Mouse (Mus musculus) hindbrain, embryonic 13.5 days (tissue): ENCODE data around the gene Tbc1d19. TPM values are rescaled to one million over a fixed set of nuclear protein-coding genes. Genes with fewer than 3 reads are reported as not detected.

Experiments
- ATAC-seq: fragments of 200-750 bp; cut with Nextera tagmentation; 2 replicates; pipeline ENCODE4 v1.8.0; 2017; ENCODE audit warnings: moderate TSS enrichment; ENCODE audit not compliant: low FRiP score
- H3K27ac ChIP-seq: fragments of 300-500 bp; sonication (generic); 2 replicates; pipeline ENCODE4 v1.5.1; 2015; ENCODE audit warnings: inconsistent platforms, mild to moderate bottlenecking, moderate library complexity
- H3K27me3 ChIP-seq: fragments of 300-500 bp; sonication (generic); 2 replicates; pipeline ENCODE4 v1.6.1; 2015; ENCODE audit warnings: mild to moderate bottlenecking, inconsistent platforms
- H3K36me3 ChIP-seq: fragments of 300-500 bp; sonication (generic); 2 replicates; pipeline ENCODE4 v1.6.1; 2015; ENCODE audit warnings: mild to moderate bottlenecking, inconsistent platforms
- H3K4me1 ChIP-seq: fragments of 300-500 bp; sonication (generic); replicated peaks from 2 replicates; pipeline ENCODE4 v1.6.1; 2015; ENCODE audit warnings: inconsistent platforms
- H3K4me2 ChIP-seq: fragments of 300-500 bp; sonication (generic); 2 replicates; pipeline ENCODE4 v1.6.1; 2015; ENCODE audit warnings: inconsistent platforms, mild to moderate bottlenecking, moderate library complexity
- H3K4me3 ChIP-seq: fragments of 300-500 bp; sonication (generic); 2 replicates; pipeline ENCODE4 v1.5.1; 2015; ENCODE audit warnings: mild to moderate bottlenecking, inconsistent platforms
- H3K9ac ChIP-seq: fragments of 300-500 bp; sonication (generic); 2 replicates; pipeline ENCODE4 v1.6.1; 2015; ENCODE audit warnings: mild to moderate bottlenecking, inconsistent platforms
- H3K9me3 ChIP-seq: fragments of 300-500 bp; sonication (generic); 2 replicates; pipeline ENCODE4 v1.6.1; 2016; ENCODE audit warnings: inconsistent platforms
- WGBS: fragments of 180-500 bp; shearing (Covaris S2); methylation state at CpG from one replicate; pipeline ENCODE4 v1.1.7; 2015; 5-methylcytosine and 5-hydroxymethylcytosine counted together
- polyA plus RNA-seq: library from polyadenylated mRNA; unstranded; fragments of >200 nt; fragmentation: Nextera tagmentation; extraction: Ambion mirVana; gene quantifications from 2 replicates; pipeline ENCODE4 v1.2.1, GENCODE M21; 2015

Gene Tbc1d19
- polyA plus RNA-seq, 1 experiment from 2014 or later = 69.6 TPM

GRCm38 (mm10) chr5:53922149-53922904, 112.9 kb downstream of the Tbc1d19 start:
- H3K9ac ChIP-seq = no peak overlapping the region
- no peaks in the 10 kb centered on the region; the same call in none of the 2 replicates for H3K36me3 ChIP-seq
- H3K9me3 ChIP-seq = peaks cover 3% of the 10 kb centered on the region; the same call in 1 of the 2 replicates
- H3K4me3 ChIP-seq = no peak overlapping the region
- no peak overlapping the region for H3K27ac ChIP-seq
- ATAC-seq = peak; percentile 65; the same call in 1 of the 2 replicates
- 61% methylated on average over 10 of the region's 10 CpGs for WGBS
- peaks cover 7% of the 10 kb centered on the region; the same call in 1 of the 2 replicates for H3K4me1 ChIP-seq
- H3K27me3 ChIP-seq = no peaks in the 10 kb centered on the region
- no peak overlapping the region for H3K4me2 ChIP-seq

GRCm38 (mm10) chr5:53924005-53924404, 114.6 kb downstream of the Tbc1d19 start:
- Histone ChIP-seq H3K9ac (no peak overlapping the region), H3K4me2 (no peak overlapping the region), H3K27me3 (no peaks in the 10 kb centered on the region), H3K4me1 (peaks cover 7% of the 10 kb centered on the region; the same call in 1 of the 2 replicates), H3K36me3 (no peaks in the 10 kb centered on the region; the same call in none of the 2 replicates), H3K9me3 (peaks cover 3% of the 10 kb centered on the region; the same call in 1 of the 2 replicates), H3K4me3 (no peak overlapping the region), H3K27ac (no peak overlapping the region)
- ATAC-seq = no peak
- 77% methylated on average over 4 of the region's 4 CpGs for WGBS

GRCm38 (mm10) chr5:53926301-53926855, 117.0 kb downstream of the Tbc1d19 start:
- no peak overlapping the region for H3K27ac ChIP-seq
- H3K9ac ChIP-seq = no peak overlapping the region
- H3K4me2 ChIP-seq = no peak overlapping the region
- no peaks in the 10 kb centered on the region for H3K27me3 ChIP-seq
- peaks cover 7% of the 10 kb centered on the region; the same call in 1 of the 2 replicates for H3K4me1 ChIP-seq
- H3K4me3 ChIP-seq = no peak overlapping the region
- ATAC-seq = no peak
- H3K36me3 ChIP-seq = no peaks in the 10 kb centered on the region
- 87% methylated on average over 11 of the region's 11 CpGs for WGBS
- H3K9me3 ChIP-seq = no peaks in the 10 kb centered on the region; the same call in 1 of the 2 replicates

GRCm38 (mm10) chr5:53927886-53928285, 118.5 kb downstream of the Tbc1d19 start:
- Histone ChIP-seq H3K27me3 (no peaks in the 10 kb centered on the region), H3K9me3 (no peaks in the 10 kb centered on the region; the same call in 1 of the 2 replicates), H3K36me3 (no peaks in the 10 kb centered on the region), H3K4me1 (no peaks in the 10 kb centered on the region), H3K9ac (no peak overlapping the region), H3K4me2 (no peak overlapping the region), H3K27ac (no peak overlapping the region), H3K4me3 (no peak overlapping the region)
- ATAC-seq = no peak
- 89% methylated on average over 7 of the region's 7 CpGs for WGBS

GRCm38 (mm10) chr5:53928537-53928936, 119.1 kb downstream of the Tbc1d19 start:
- Histone ChIP-seq H3K36me3 (no peaks in the 10 kb centered on the region), H3K9ac (no peak overlapping the region), H3K9me3 (no peaks in the 10 kb centered on the region; the same call in 1 of the 2 replicates), H3K27ac (no peak overlapping the region), H3K4me1 (no peaks in the 10 kb centered on the region), H3K27me3 (no peaks in the 10 kb centered on the region), H3K4me2 (no peak overlapping the region), H3K4me3 (no peak overlapping the region)
- 81% methylated on average over 4 of the region's 4 CpGs for WGBS
- no peak for ATAC-seq

GRCm38 (mm10) chr5:53929205-53929614, 119.8 kb downstream of the Tbc1d19 start:
- Histone ChIP-seq H3K27me3 (no peaks in the 10 kb centered on the region), H3K4me3 (no peak overlapping the region), H3K9ac (no peak overlapping the region), H3K4me2 (no peak overlapping the region), H3K4me1 (no peaks in the 10 kb centered on the region), H3K36me3 (no peaks in the 10 kb centered on the region), H3K27ac (no peak overlapping the region), H3K9me3 (no peaks in the 10 kb centered on the region; the same call in 1 of the 2 replicates)
- 79% methylated on average over 10 of the region's 10 CpGs for WGBS
- no peak for ATAC-seq

GRCm38 (mm10) chr5:53929814-53930213, 120.4 kb downstream of the Tbc1d19 start:
- Histone ChIP-seq H3K4me1 (no peaks in the 10 kb centered on the region), H3K27ac (no peak overlapping the region), H3K27me3 (no peaks in the 10 kb centered on the region), H3K9me3 (no peaks in the 10 kb centered on the region; the same call in 1 of the 2 replicates), H3K4me2 (no peak overlapping the region), H3K9ac (no peak overlapping the region), H3K36me3 (no peaks in the 10 kb centered on the region), H3K4me3 (no peak overlapping the region)
- WGBS = 85% methylated on average over 6 of the region's 6 CpGs
- no peak for ATAC-seq

GRCm38 (mm10) chr5:53931011-53931410, 121.6 kb downstream of the Tbc1d19 start:
- no peaks in the 10 kb centered on the region for H3K36me3 ChIP-seq
- H3K9ac ChIP-seq = no peak overlapping the region
- 79% methylated on average over 5 of the region's 5 CpGs for WGBS
- H3K4me2 ChIP-seq = no peak overlapping the region
- no peak overlapping the region for H3K4me3 ChIP-seq
- H3K9me3 ChIP-seq = no peaks in the 10 kb centered on the region
- no peaks in the 10 kb centered on the region for H3K4me1 ChIP-seq
- H3K27me3 ChIP-seq = no peaks in the 10 kb centered on the region
- no peak overlapping the region for H3K27ac ChIP-seq
- no peak for ATAC-seq

GRCm38 (mm10) chr5:53933628-53934027, 124.2 kb downstream of the Tbc1d19 start:
- Histone ChIP-seq H3K27me3 (no peaks in the 10 kb centered on the region), H3K36me3 (no peaks in the 10 kb centered on the region), H3K4me1 (no peaks in the 10 kb centered on the region), H3K9ac (no peak overlapping the region), H3K4me3 (no peak overlapping the region), H3K27ac (no peak overlapping the region), H3K4me2 (no peak overlapping the region), H3K9me3 (no peaks in the 10 kb centered on the region)
- no peak for ATAC-seq
- 70% methylated on average over 7 of the region's 7 CpGs for WGBS

- Histone ChIP-seq H3K36me3 (no peaks in the 10 kb centered on the region), H3K4me3 (no peak overlapping the region), H3K27me3 (no peaks in the 10 kb centered on the region), H3K4me1 (no peaks in the 10 kb centered on the region), H3K4me2 (no peak overlapping the region), H3K27ac (no peak overlapping the region), H3K9me3 (no peaks in the 10 kb centered on the region), H3K9ac (no peak overlapping the region)
- ATAC-seq = no peak
- WGBS = 94% methylated on average over 2 of the region's 2 CpGs
These were observed 124.6 kb downstream of the Tbc1d19 start for GRCm38 (mm10) chr5:53934040-53934439.

GRCm38 (mm10) chr5:53934826-53935225, 125.4 kb downstream of the Tbc1d19 start:
- H3K27me3 ChIP-seq = no peaks in the 10 kb centered on the region
- H3K36me3 ChIP-seq = no peaks in the 10 kb centered on the region

GRCm38 (mm10) chr5:53937187-53937586, 127.8 kb downstream of the Tbc1d19 start:
- H3K9me3 ChIP-seq = no peaks in the 10 kb centered on the region
- whole genome bisulfite sequencing = 97% methylated on average over 4 of the region's 4 CpGs
- H3K36me3 ChIP-seq = no peaks in the 10 kb centered on the region
- no peak for ATAC-seq
- H3K27me3 ChIP-seq = no peaks in the 10 kb centered on the region
- no peak overlapping the region for H3K27ac ChIP-seq
- no peak overlapping the region for H3K9ac ChIP-seq
- no peak overlapping the region for H3K4me2 ChIP-seq
- no peak overlapping the region for H3K4me3 ChIP-seq
- no peaks in the 10 kb centered on the region for H3K4me1 ChIP-seq

More at GRCm38 (mm10) chr5:53934826-53935225, 125.4 kb downstream of the Tbc1d19 start:
- WGBS = 81% methylated on average over 1 of the region's 1 CpGs
- Histone ChIP-seq H3K27ac (no peak overlapping the region), H3K9ac (no peak overlapping the region), H3K4me3 (no peak overlapping the region), H3K9me3 (no peaks in the 10 kb centered on the region), H3K4me1 (no peaks in the 10 kb centered on the region), H3K4me2 (no peak overlapping the region)
- ATAC-seq = no peak
